Mouse (Mus musculus) liver, embryonic 14.5 days (tissue): Measurements from ENCODE around the gene Aimp1.

Experiments
- CTCF ChIP-seq: IDR thresholded peaks from 2 replicates; pipeline ENCODE4 v1.5.1; 2016; ENCODE audit warnings: antibody characterized with exemption, low read depth, control low read depth
- EP300 ChIP-seq: IDR thresholded peaks from 2 replicates; pipeline ENCODE4 v1.6.1; 2016; ENCODE audit warnings: antibody characterized with exemption, low read depth

DNA sequence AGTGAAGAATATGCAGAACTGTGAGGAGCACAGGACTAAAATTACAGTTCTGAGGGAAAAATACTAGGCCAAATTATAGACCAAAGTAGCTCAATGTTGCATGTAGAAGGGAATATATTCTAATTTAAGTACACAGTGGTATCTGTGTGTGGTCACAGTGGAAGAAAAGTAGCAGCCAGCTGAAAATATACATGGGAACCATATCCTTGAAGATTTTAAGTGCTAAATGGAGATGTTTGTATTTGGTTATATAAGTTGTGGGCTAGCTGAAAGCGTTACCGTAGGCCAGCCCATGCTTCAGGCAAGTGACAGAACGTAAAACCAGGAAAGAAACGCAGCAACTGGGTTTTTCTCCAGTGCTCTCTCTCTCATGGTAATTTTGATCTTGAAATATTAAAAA, 33.1 kb upstream of the Aimp1 start:
- TF ChIP-seq CTCF = no peak
- no peak for TF ChIP-seq EP300
